Mouse (Mus musculus) stomach, embryonic 14.5 days (tissue): ENCODE measurements around the gene Rin2. TPM values are rescaled to one million over a fixed set of nuclear protein-coding genes. Genes with fewer than 3 reads are reported as not detected.

Experiments
- ATAC-seq: fragments of 200-750 bp; cut with Nextera tagmentation; 2 replicates; pipeline ENCODE4 v1.8.0; 2017; ENCODE audit warnings: low read depth, moderate TSS enrichment; ENCODE audit not compliant: insufficient number of reproducible peaks, insufficient read depth, low FRiP score
- H3K27ac ChIP-seq: fragments of 300-500 bp; sonication (generic); 2 replicates; pipeline ENCODE4 v1.5.1; 2014; ENCODE audit warnings: mild to moderate bottlenecking, low read length, moderate library complexity, mixed read lengths
- H3K27me3 ChIP-seq: fragments of 300-500 bp; sonication (generic); 2 replicates; pipeline ENCODE4 v1.6.1; 2014; ENCODE audit warnings: low read length, control low read depth, mixed read lengths; ENCODE audit not compliant: control insufficient read depth, insufficient read depth
- H3K36me3 ChIP-seq: fragments of 300-500 bp; sonication (generic); 2 replicates; pipeline ENCODE4 v1.6.1; 2014; ENCODE audit warnings: mild to moderate bottlenecking, control low read depth, low read length, moderate library complexity, mixed read lengths; ENCODE audit not compliant: control insufficient read depth, insufficient read depth
- H3K4me1 ChIP-seq: fragments of 300-500 bp; sonication (generic); 2 replicates; pipeline ENCODE4 v1.6.1; 2014; ENCODE audit warnings: low read length, control low read depth, mixed read lengths; ENCODE audit not compliant: control insufficient read depth, insufficient read depth
- H3K4me2 ChIP-seq: fragments of 300-500 bp; sonication (generic); replicated peaks from 2 replicates; pipeline ENCODE4 v1.6.1; 2014; ENCODE audit warnings: low read depth, low read length, control low read depth
- H3K4me3 ChIP-seq: fragments of 300-500 bp; sonication (generic); 2 replicates; pipeline ENCODE4 v1.5.1; 2014; ENCODE audit warnings: low read depth, low read length, control low read depth
- H3K9ac ChIP-seq: fragments of 300-500 bp; sonication (generic); replicated peaks from 2 replicates; pipeline ENCODE4 v1.6.1; 2014; ENCODE audit warnings: low read depth, mild to moderate bottlenecking, control low read depth, low read length, moderate library complexity, mixed read lengths
- H3K9me3 ChIP-seq: fragments of 300-500 bp; sonication (generic); 2 replicates; pipeline ENCODE4 v1.6.1; 2016; ENCODE audit warnings: low read depth, low read length, control low read depth; ENCODE audit not compliant: control insufficient read depth
- WGBS: fragments of 180-500 bp; shearing (Covaris S2); extraction: QIAGEN DNeasy Blood & Tissue Kit; methylation state at CpG from one replicate; pipeline ENCODE4 v1.1.7; 2014; 5-methylcytosine and 5-hydroxymethylcytosine counted together
- polyA plus RNA-seq: library from polyadenylated mRNA; unstranded; fragments of >200 nt; fragmentation: Nextera tagmentation; extraction: Ambion mirVana; gene quantifications from 2 replicates; pipeline ENCODE4 v1.2.1, GENCODE M21; 2014

Rin2 gene
- polyA plus RNA-seq, 1 experiment from 2014 or later, result 38.0 TPM

GRCm38 (mm10) chr2:145691367-145692009 lies 16.5 kb downstream of the Rin2 start:
- WGBS, result 89% methylated on average over 10 of the region's 10 CpGs
- H3K36me3 ChIP-seq, result no peaks in the 10 kb centered on the region
- ATAC-seq, result no peak

GRCm38 (mm10) chr2:145697160-145697559 lies 22.1 kb downstream of the Rin2 start:
- no peaks in the 10 kb centered on the region for H3K4me1 ChIP-seq
- no peaks in the 10 kb centered on the region for H3K9me3 ChIP-seq
- H3K36me3 ChIP-seq, result no peaks in the 10 kb centered on the region
- no peaks in the 10 kb centered on the region for H3K27me3 ChIP-seq
- H3K4me3 ChIP-seq, result no peak overlapping the region
- no peak overlapping the region for H3K9ac ChIP-seq
- no peak for ATAC-seq
- WGBS, result 82% methylated on average over 6 of the region's 6 CpGs
- no peak overlapping the region for H3K27ac ChIP-seq
- no peak overlapping the region for H3K4me2 ChIP-seq

More at GRCm38 (mm10) chr2:145691367-145692009, 16.5 kb downstream of the Rin2 start:
- no peak overlapping the region for H3K4me2 ChIP-seq
- no peak overlapping the region for H3K9ac ChIP-seq
- H3K9me3 ChIP-seq, result no peaks in the 10 kb centered on the region
- no peak overlapping the region for H3K4me3 ChIP-seq
- H3K27me3 ChIP-seq, result no peaks in the 10 kb centered on the region
- peaks cover 8% of the 10 kb centered on the region; the same call in 1 of the 2 replicates for H3K4me1 ChIP-seq
- H3K27ac ChIP-seq, result no peak overlapping the region

- Histone ChIP-seq H3K27me3 (no peaks in the 10 kb centered on the region), H3K27ac (no peak overlapping the region), H3K36me3 (no peaks in the 10 kb centered on the region), H3K9me3 (no peaks in the 10 kb centered on the region), H3K9ac (no peak overlapping the region), H3K4me3 (no peak overlapping the region), H3K4me2 (no peak overlapping the region), H3K4me1 (no peaks in the 10 kb centered on the region)
- 34% methylated on average over 6 of the region's 6 CpGs for whole genome bisulfite sequencing
- peak; percentile 46; the same call in 1 of the 2 replicates for ATAC-seq
Observed at GRCm38 (mm10) chr2:145699414-145700071, 24.5 kb downstream of the Rin2 start.

GRCm38 (mm10) chr2:145700237-145700985 lies 25.4 kb downstream of the Rin2 start:
- H3K9ac ChIP-seq, result no peak overlapping the region
- no peak overlapping the region for H3K27ac ChIP-seq
- no peaks in the 10 kb centered on the region for H3K36me3 ChIP-seq
- no peak overlapping the region for H3K4me2 ChIP-seq
- no peak overlapping the region for H3K4me3 ChIP-seq
- WGBS, result 78% methylated on average over 8 of the region's 8 CpGs
- no peaks in the 10 kb centered on the region for H3K9me3 ChIP-seq
- no peaks in the 10 kb centered on the region for H3K4me1 ChIP-seq
- no peak for ATAC-seq
- H3K27me3 ChIP-seq, result no peaks in the 10 kb centered on the region

GRCm38 (mm10) chr2:145701605-145702335 lies 26.8 kb downstream of the Rin2 start:
- Histone ChIP-seq H3K9me3 (no peaks in the 10 kb centered on the region), H3K9ac (no peak overlapping the region), H3K36me3 (no peaks in the 10 kb centered on the region), H3K27me3 (no peaks in the 10 kb centered on the region), H3K4me1 (no peaks in the 10 kb centered on the region), H3K4me2 (no peak overlapping the region), H3K4me3 (no peak overlapping the region), H3K27ac (no peak overlapping the region)
- no peak for ATAC-seq
- 86% methylated on average over 12 of the region's 12 CpGs for WGBS

GRCm38 (mm10) chr2:145704738-145705137 lies 29.7 kb downstream of the Rin2 start:
- Histone ChIP-seq H3K27ac (no peak overlapping the region), H3K4me3 (no peak overlapping the region), H3K4me1 (no peaks in the 10 kb centered on the region), H3K9ac (no peak overlapping the region), H3K36me3 (no peaks in the 10 kb centered on the region), H3K4me2 (no peak overlapping the region), H3K27me3 (no peaks in the 10 kb centered on the region), H3K9me3 (no peaks in the 10 kb centered on the region)
- 85% methylated on average over 7 of the region's 7 CpGs for WGBS
- no peak for ATAC-seq

GRCm38 (mm10) chr2:145709727-145710389 lies 34.8 kb downstream of the Rin2 start:
- 48% methylated on average over 11 of the region's 11 CpGs for WGBS
- Histone ChIP-seq H3K9ac (no peak overlapping the region), H3K9me3 (no peaks in the 10 kb centered on the region), H3K4me2 (no peak overlapping the region), H3K36me3 (peaks cover 5% of the 10 kb centered on the region; the same call in 1 of the 2 replicates), H3K4me3 (no peak overlapping the region), H3K27me3 (no peaks in the 10 kb centered on the region), H3K4me1 (no peaks in the 10 kb centered on the region), H3K27ac (no peak overlapping the region)
- ATAC-seq, result no peak

GRCm38 (mm10) chr2:145711512-145711911 lies 36.5 kb downstream of the Rin2 start:
- 57% methylated on average over 3 of the region's 3 CpGs for WGBS
- H3K27me3 ChIP-seq, result no peaks in the 10 kb centered on the region
- no peak overlapping the region for H3K27ac ChIP-seq
- H3K9me3 ChIP-seq, result no peaks in the 10 kb centered on the region
- no peak for ATAC-seq
- H3K9ac ChIP-seq, result no peak overlapping the region
- H3K36me3 ChIP-seq, result peaks cover 5% of the 10 kb centered on the region; the same call in 1 of the 2 replicates
- no peak overlapping the region for H3K4me3 ChIP-seq
- no peaks in the 10 kb centered on the region for H3K4me1 ChIP-seq
- no peak overlapping the region for H3K4me2 ChIP-seq
